Mouse (Mus musculus): Measurements from ENCODE around the gene Upk3a. TPM values are rescaled to one million over a fixed set of nuclear protein-coding genes. Genes with fewer than 3 reads are reported as not detected.

Gene Upk3a
- polyA plus RNA-seq (2012; rRNA removed): 0.61 and 0.94 TPM in 2 replicates

GRCm38 (mm10) chr15:85016951-85017664 lies at the start of gene Upk3a:
Upk3a (plus strand) TSS chr15:85017141.

GRCm38 (mm10) chr15:84987874-84988825 lies 28.8 kb upstream of the Upk3a start, which contains the start of gene 5031439G07Rik:
5031439G07Rik (minus strand) TSS chr15:84988551.

GRCm38 (mm10) chr15:85028648-85029047 lies 11.7 kb downstream of the Upk3a start, which contains the start of gene Fam118a:
Fam118a (plus strand) TSS chr15:85028948.

Other genes starting within 250 kb of the Upk3a start
- 29.9 and 39.1 TPM in 2 replicates for gene Phf21b, start 161.1 kb upstream of the Upk3a start, polyA plus RNA-seq (2012; rRNA removed)
- 1.7 TPM in 2 replicates for gene Gm29666, start 97.1 kb upstream of the Upk3a start, polyA plus RNA-seq (2012; rRNA removed)
- gene Nup50, start 93.7 kb upstream of the Upk3a start, polyA plus RNA-seq (2012; rRNA removed): 13.3 and 13.4 TPM in 2 replicates
- gene 5031439G07Rik, start 28.6 kb upstream of the Upk3a start, polyA plus RNA-seq (2012; rRNA removed): 54.2 and 62.1 TPM in 2 replicates
- 21.6 and 22.4 TPM in 2 replicates for gene Fam118a, start 11.8 kb downstream of the Upk3a start, polyA plus RNA-seq (2012; rRNA removed)
- 0.16 and 0.60 TPM in 2 replicates for gene Smc1b, start 114.8 kb downstream of the Upk3a start, polyA plus RNA-seq (2012; rRNA removed)
- gene Ribc2, start 114.9 kb downstream of the Upk3a start, polyA plus RNA-seq (2012; rRNA removed): 0.30 and 0.48 TPM in 2 replicates
- gene Fbln1, start 188.8 kb downstream of the Upk3a start, polyA plus RNA-seq (2012; rRNA removed): 29.1 and 33.9 TPM in 2 replicates

All from central nervous system, embryonic 18 days (tissue).